Mouse (Mus musculus) hindlimb bud, embryonic 11.5 days (tissue): ENCODE results near the gene Snx14.
A peak's percentile ranks its signal among the peaks of the same experiment; 100 is the strongest.
"Not testable (repeated sequence)": the region's sequence is repeated elsewhere in the genome, so short reads cannot be mapped to it uniquely, and the experiment has no call there.

Source experiments
- DNase-seq: peaks from one replicate; pipeline ENCODE4 v3.0.0-alpha.2; 2012; ENCODE audit warnings: low read depth, low spot score; ENCODE audit errors: extremely low spot score

Snx14 gene

GRCm38 (mm10) chr9:88438555-88439237, at the start of gene Snx14:
Snx14 (minus strand) TSS chr9:88438958.
- DNase-seq: peak; percentile 70

GRCm38 (mm10) chr9:88484531-88484930, 45.8 kb upstream of the Snx14 start:
- no peak for DNase-seq

- DNase-seq: peak; percentile 35
These were observed 44.2 kb upstream of the Snx14 start for GRCm38 (mm10) chr9:88482829-88483396.

- peak; percentile 54 for DNase-seq
These were observed 43.6 kb upstream of the Snx14 start, which contains the start of gene Syncrip for GRCm38 (mm10) chr9:88482230-88482828. Syncrip (minus strand) TSS chr9:88482574.

- DNase-seq: no peak
These were observed 43.0 kb upstream of the Snx14 start for GRCm38 (mm10) chr9:88481791-88482160.

GRCm38 (mm10) chr9:88481061-88481790, 42.5 kb upstream of the Snx14 start:
- DNase-seq: no peak

GRCm38 (mm10) chr9:88480120-88480519, 41.4 kb upstream of the Snx14 start:
- DNase-seq: no peak

- DNase-seq: no peak
These were observed 37.4 kb upstream of the Snx14 start for GRCm38 (mm10) chr9:88476138-88476537.

- not testable (repeated sequence) for DNase-seq
These were observed 22.3 kb upstream of the Snx14 start for GRCm38 (mm10) chr9:88461017-88461416.

- DNase-seq: no peak
These were observed 1.2 kb upstream of the Snx14 start for GRCm38 (mm10) chr9:88439991-88440390.

GRCm38 (mm10) chr9:88439238-88439600, 461 bp upstream of the Snx14 start:
- peak; percentile 31 for DNase-seq

GRCm38 (mm10) chr9:88438237-88438554, 562 bp downstream of the Snx14 start:
- no peak for DNase-seq

GRCm38 (mm10) chr9:88437342-88438236, 1.2 kb downstream of the Snx14 start:
- no peak for DNase-seq

GRCm38 (mm10) chr9:88424356-88424755, 14.4 kb downstream of the Snx14 start:
- DNase-seq: no peak

- no peak for DNase-seq
These were observed 16.3 kb downstream of the Snx14 start for GRCm38 (mm10) chr9:88422428-88422827.

GRCm38 (mm10) chr9:88416752-88417151, 22.0 kb downstream of the Snx14 start:
- no peak for DNase-seq

GRCm38 (mm10) chr9:88409978-88410377, 28.8 kb downstream of the Snx14 start:
- no peak for DNase-seq

- DNase-seq: no peak
These were observed 34.2 kb downstream of the Snx14 start for GRCm38 (mm10) chr9:88404515-88404914.

GRCm38 (mm10) chr9:88404088-88404487, 34.7 kb downstream of the Snx14 start:
- no peak for DNase-seq

GRCm38 (mm10) chr9:88398461-88398860, 40.3 kb downstream of the Snx14 start:
- no peak for DNase-seq

GRCm38 (mm10) chr9:88394852-88395251, 43.9 kb downstream of the Snx14 start:
- no peak for DNase-seq
